Mouse (Mus musculus): ENCODE data around the gene Samsn1.

GRCm38 (mm10) chr16:76054976-76055375, 32.9 kb upstream of the Samsn1 start:
- no peak for TF ChIP-seq CTCF (IDR thresholded peaks at IDR 0.05; ENCODE audit: low read depth)
- TF ChIP-seq EP300 (optimal IDR thresholded peaks at IDR 0.05), result no peak
